Mouse (Mus musculus): ENCODE measurements at regions not wholly inside any gene's neighbourhood (a gene's known extent, or its start where the extent isn't known, plus 50 kb on each side); places are given as distances from the start of the nearest gene placed in this dataset.

GRCm38 (mm10) chr3:62047704-62048506, 290.2 kb upstream of the Arhgef26 start:
- DNase-seq (ENCODE audit: low read depth, low spot score), result peak; percentile 16

GRCm38 (mm10) chr3:62054237-62054636, 283.9 kb upstream of the Arhgef26 start:
- peak; percentile 12 for DNase-seq (ENCODE audit: low read depth, low spot score)

GRCm38 (mm10) chr3:62078511-62078910, 259.6 kb upstream of the Arhgef26 start:
- no peak for DNase-seq (ENCODE audit: low read depth, low spot score)

GRCm38 (mm10) chr3:62085544-62085943, 252.6 kb upstream of the Arhgef26 start:
- no peak for DNase-seq (ENCODE audit: low read depth, low spot score)

- DNase-seq (ENCODE audit: low read depth, low spot score), result peak; percentile 4
Observed at GRCm38 (mm10) chr3:62087215-62087614, 250.9 kb upstream of the Arhgef26 start.

GRCm38 (mm10) chr3:62103101-62103500, 235.0 kb upstream of the Arhgef26 start:
- no peak for DNase-seq (ENCODE audit: low read depth, low spot score)

GRCm38 (mm10) chr3:62103872-62104271, 234.3 kb upstream of the Arhgef26 start:
- no peak for DNase-seq (ENCODE audit: low read depth, low spot score)

GRCm38 (mm10) chr3:62104560-62104959, 233.6 kb upstream of the Arhgef26 start:
- DNase-seq (ENCODE audit: low read depth, low spot score), result no peak

- DNase-seq (ENCODE audit: low read depth, low spot score), result no peak
Observed at GRCm38 (mm10) chr3:62107339-62107738, 230.8 kb upstream of the Arhgef26 start.
